Mouse (Mus musculus): ENCODE data around the gene Asic2.

DNA sequence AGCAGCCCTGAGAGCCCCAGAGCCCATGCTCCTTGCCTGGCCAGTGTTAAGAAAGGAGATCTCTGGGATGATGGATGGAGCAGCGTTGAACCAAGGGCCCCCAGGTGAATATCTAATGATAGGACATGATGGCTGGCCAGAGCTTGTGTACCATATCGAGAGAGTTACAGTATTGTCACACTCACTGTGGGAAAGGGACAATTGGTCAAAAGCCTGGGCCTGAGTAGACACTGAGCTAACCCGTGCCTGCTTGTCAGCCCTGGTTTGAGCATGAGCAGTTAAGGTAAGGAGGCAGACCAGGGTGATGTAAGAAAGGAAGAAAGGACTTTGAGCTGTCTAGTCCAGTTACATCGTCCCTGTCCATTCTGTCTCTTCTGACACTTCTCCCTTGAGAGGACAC, 365.3 kb downstream of the Asic2 start:
- TF ChIP-seq CTCF (conservative IDR thresholded peaks at IDR 0.05; ENCODE audit: low read length): no peak
- no peak for TF ChIP-seq NANOG (IDR thresholded peaks at IDR 0.05; ENCODE audit: borderline replicate concordance, low read length)
- no peak for TF ChIP-seq POU5F1 (IDR thresholded peaks at IDR 0.05; ENCODE audit: borderline replicate concordance, low read length)

Data from E14TG2a.4 (cell line).